Mouse (Mus musculus): ENCODE results near the gene Gm20716. TPM values are rescaled to one million over a fixed set of nuclear protein-coding genes. Genes with fewer than 3 reads are reported as not detected.

Gene Gm20716
- polyA plus RNA-seq, 1 experiment from 2014 or later = 24.6 TPM

DNA sequence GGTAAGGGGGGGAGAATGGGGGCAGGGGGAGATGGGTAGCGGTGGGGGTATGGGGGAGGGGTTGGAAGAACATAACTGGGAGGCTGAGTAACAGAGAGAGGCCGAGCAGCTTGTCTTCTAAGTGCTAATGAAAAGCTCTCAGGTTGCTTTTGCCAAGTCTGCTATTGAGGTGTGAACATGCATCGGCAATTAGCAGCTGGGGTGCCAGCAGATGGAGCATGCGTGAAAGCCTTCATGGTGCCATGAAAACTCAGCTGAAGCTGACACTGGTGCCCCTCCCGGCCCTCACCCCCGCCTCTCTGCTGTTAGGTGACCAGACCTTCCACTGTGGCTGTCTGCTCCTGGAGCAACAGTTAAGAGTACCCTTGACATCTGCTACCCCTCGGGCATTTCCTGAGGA is 23.7 kb upstream of the Gm20716 start:
- WGBS = 76% methylated on average over 7 of the region's 7 CpGs
- no peaks in the 10 kb centered on the region for H3K27me3 ChIP-seq (ENCODE audit: control insufficient read depth, insufficient read depth, low read length)
- DNase-seq (ENCODE audit: low spot score, missing footprints) = peak; percentile 41

DNA sequence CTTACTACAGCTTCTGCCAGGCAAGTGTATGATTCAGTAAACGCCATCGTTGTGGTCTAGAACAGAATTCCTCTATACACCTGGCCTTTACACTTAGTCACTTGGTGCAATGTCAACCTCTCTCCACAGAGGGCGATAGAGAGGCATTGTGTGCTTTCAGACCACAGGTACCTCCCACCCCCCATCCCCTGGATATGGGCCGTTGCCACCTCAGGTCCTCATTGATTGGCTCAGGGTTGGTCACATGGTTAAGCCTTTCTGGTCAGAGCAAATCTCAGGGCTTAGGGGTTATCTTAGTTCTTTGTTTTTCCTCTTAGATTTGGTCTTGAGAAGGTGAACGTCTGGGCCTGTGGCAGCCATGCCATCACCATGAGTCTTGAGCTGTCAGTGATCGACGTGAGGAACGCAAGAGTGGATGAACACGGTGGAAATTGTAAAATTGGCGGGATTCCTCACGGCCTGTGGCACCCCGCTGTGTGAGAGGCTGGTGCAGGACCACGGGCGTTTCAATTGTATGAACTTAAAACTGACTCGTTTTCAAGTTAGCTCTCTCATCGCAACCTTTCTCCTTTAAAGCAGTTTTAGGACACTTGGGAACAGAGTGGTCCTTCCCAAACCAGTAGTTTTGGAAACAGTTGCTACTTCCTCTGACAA is 22.6 kb upstream of the Gm20716 start:
- 0 out of 2 replicates have a peak overlapping the region, but pooled peaks have one; percentile 5 for H3K9ac ChIP-seq (ENCODE audit: low read length)
- DNase-seq (ENCODE audit: low spot score, missing footprints) (peak; percentile 92), ATAC-seq (ENCODE audit: low FRiP score) (peak; percentile 61; the same call in 1 of the 2 replicates)
- no peak overlapping the region for H3K4me3 ChIP-seq (ENCODE audit: low read depth, low read length)
- 12% methylated on average over 16 of the region's 16 CpGs for WGBS
- H3K27me3 ChIP-seq (ENCODE audit: control insufficient read depth, insufficient read depth, low read length) = no peaks in the 10 kb centered on the region
- no peaks in the 10 kb centered on the region for H3K36me3 ChIP-seq (ENCODE audit: control insufficient read depth, insufficient read depth, low read length)
- peak overlapping the region; percentile 22; the same call in 1 of the 2 replicates for H3K4me2 ChIP-seq
- no peak overlapping the region for H3K27ac ChIP-seq (ENCODE audit: low read depth, low read length)
- H3K4me1 ChIP-seq (ENCODE audit: control insufficient read depth, insufficient read depth, low read length) = no peaks in the 10 kb centered on the region
- H3K9me3 ChIP-seq (ENCODE audit: control insufficient read depth, low read length) = no peaks in the 10 kb centered on the region

More for the DNA sequence above, 23.7 kb upstream of the Gm20716 start:
- H3K27ac ChIP-seq (ENCODE audit: low read depth, low read length) = no peak overlapping the region
- H3K4me3 ChIP-seq (ENCODE audit: low read depth, low read length) = no peak overlapping the region
- no peaks in the 10 kb centered on the region for H3K36me3 ChIP-seq (ENCODE audit: control insufficient read depth, insufficient read depth, low read length)
- H3K4me2 ChIP-seq = no peak overlapping the region
- ATAC-seq (ENCODE audit: low FRiP score) = no peak
- no peaks in the 10 kb centered on the region for H3K4me1 ChIP-seq (ENCODE audit: control insufficient read depth, insufficient read depth, low read length)
- H3K9ac ChIP-seq (ENCODE audit: low read length) = no peak overlapping the region
- H3K9me3 ChIP-seq (ENCODE audit: control insufficient read depth, low read length) = no peaks in the 10 kb centered on the region

DNA sequence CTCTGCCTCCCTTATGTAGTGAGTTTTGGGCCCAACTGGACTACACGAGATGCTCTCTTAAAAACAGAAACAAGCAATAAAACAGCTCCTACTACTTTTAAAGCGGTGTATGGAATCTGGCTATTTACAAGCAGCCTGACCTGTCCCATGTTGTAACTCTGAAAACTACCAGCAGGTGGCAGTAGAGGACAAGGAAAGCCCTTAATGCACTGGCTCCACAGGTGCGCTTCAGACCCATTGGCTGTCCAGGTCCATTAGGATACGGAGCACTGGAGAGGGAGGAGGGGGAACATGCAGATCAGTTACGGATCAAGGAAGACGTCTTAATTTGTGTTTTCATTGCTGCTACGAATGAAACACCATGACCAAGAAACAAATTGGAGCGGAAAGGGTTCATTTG is 20.1 kb upstream of the Gm20716 start:
- peak; percentile 99 for DNase-seq (ENCODE audit: low spot score, missing footprints)
- Histone ChIP-seq H3K36me3 (ENCODE audit: control insufficient read depth, insufficient read depth, low read length) (no peaks in the 10 kb centered on the region), H3K4me3 (ENCODE audit: low read depth, low read length) (no peak overlapping the region), H3K27ac (ENCODE audit: low read depth, low read length) (no peak overlapping the region), H3K9me3 (ENCODE audit: control insufficient read depth, low read length) (no peaks in the 10 kb centered on the region), H3K4me1 (ENCODE audit: control insufficient read depth, insufficient read depth, low read length) (no peaks in the 10 kb centered on the region), H3K27me3 (ENCODE audit: control insufficient read depth, insufficient read depth, low read length) (no peaks in the 10 kb centered on the region), H3K9ac (ENCODE audit: low read length) (no peak overlapping the region), H3K4me2 (no peak overlapping the region)
- peak; percentile 54; the same call in 1 of the 2 replicates for ATAC-seq (ENCODE audit: low FRiP score)
- 19% methylated on average over 8 of the region's 8 CpGs for WGBS

DNA sequence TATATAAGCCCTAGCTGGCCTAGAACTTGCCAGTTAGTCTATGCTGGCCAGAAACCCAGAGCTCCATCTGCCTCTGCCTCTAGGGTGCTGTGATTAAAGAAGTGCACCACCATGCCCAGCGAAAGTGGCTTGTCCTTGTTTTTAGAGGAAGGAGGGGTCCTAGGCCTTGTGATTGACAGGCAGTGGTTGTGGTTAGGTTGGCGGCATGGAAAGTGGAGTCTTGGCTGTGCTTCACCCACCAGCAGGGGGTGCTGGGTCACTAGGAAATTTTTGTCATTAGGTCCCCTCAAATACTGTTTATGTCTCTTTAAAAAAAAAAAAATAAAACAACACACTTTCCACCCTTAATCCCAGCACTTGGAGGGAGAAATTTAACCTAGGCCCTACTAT is 18.7 kb upstream of the Gm20716 start:
- DNase-seq (ENCODE audit: low spot score, missing footprints) (peak; percentile 86), ATAC-seq (ENCODE audit: low FRiP score) (no peak)
- Histone ChIP-seq H3K9ac (ENCODE audit: low read length) (no peak overlapping the region), H3K4me1 (ENCODE audit: control insufficient read depth, insufficient read depth, low read length) (no peaks in the 10 kb centered on the region), H3K27me3 (ENCODE audit: control insufficient read depth, insufficient read depth, low read length) (no peaks in the 10 kb centered on the region), H3K4me3 (ENCODE audit: low read depth, low read length) (no peak overlapping the region), H3K9me3 (ENCODE audit: control insufficient read depth, low read length) (no peaks in the 10 kb centered on the region), H3K4me2 (no peak overlapping the region), H3K36me3 (ENCODE audit: control insufficient read depth, insufficient read depth, low read length) (no peaks in the 10 kb centered on the region), H3K27ac (ENCODE audit: low read depth, low read length) (no peak overlapping the region)
- 25% methylated on average over 2 of the region's 2 CpGs for WGBS

DNA sequence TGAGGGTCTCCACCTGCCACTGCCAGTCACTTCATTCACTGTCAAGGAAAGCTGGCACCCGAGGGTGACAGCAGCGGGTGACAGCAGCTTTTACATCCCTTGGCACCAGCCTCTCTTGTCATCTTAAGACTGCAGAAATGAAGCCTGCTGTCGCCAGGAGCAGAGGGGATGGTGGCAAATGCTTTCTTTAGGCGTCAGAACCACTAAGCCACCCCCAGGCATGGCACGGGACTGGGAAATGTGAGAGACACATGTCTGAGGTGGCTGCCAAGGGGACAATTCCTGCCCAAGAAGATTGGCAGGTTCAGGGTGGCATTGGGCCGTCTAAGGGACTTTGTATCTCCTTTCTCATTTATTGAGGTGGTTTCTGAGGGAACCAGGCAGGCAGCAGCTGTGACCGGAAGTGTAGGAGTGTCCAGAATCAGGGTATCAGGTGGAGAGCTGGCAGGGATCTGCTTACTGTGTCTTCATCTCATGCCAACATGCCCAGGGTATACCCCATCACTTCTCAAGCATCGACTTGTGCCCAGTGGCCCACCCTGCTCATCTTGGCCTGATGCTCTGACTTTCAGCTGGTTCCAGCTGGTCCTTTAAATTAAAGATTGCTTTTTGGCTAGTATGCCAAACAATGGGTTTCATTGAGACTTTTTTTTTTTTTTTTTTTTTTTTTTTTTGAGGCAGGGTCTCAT is 18.1 kb upstream of the Gm20716 start:
- H3K27ac ChIP-seq (ENCODE audit: low read depth, low read length) = no peak overlapping the region
- no peaks in the 10 kb centered on the region for H3K4me1 ChIP-seq (ENCODE audit: control insufficient read depth, insufficient read depth, low read length)
- no peak overlapping the region for H3K9ac ChIP-seq (ENCODE audit: low read length)
- no peaks in the 10 kb centered on the region for H3K9me3 ChIP-seq (ENCODE audit: control insufficient read depth, low read length)
- 75% methylated on average over 8 of the region's 8 CpGs for WGBS
- no peaks in the 10 kb centered on the region for H3K27me3 ChIP-seq (ENCODE audit: control insufficient read depth, insufficient read depth, low read length)
- ATAC-seq (ENCODE audit: low FRiP score) (no peak), DNase-seq (ENCODE audit: low spot score, missing footprints) (peak; percentile 67)
- H3K36me3 ChIP-seq (ENCODE audit: control insufficient read depth, insufficient read depth, low read length) = no peaks in the 10 kb centered on the region
- H3K4me2 ChIP-seq = no peak overlapping the region
- H3K4me3 ChIP-seq (ENCODE audit: low read depth, low read length) = no peak overlapping the region

DNA sequence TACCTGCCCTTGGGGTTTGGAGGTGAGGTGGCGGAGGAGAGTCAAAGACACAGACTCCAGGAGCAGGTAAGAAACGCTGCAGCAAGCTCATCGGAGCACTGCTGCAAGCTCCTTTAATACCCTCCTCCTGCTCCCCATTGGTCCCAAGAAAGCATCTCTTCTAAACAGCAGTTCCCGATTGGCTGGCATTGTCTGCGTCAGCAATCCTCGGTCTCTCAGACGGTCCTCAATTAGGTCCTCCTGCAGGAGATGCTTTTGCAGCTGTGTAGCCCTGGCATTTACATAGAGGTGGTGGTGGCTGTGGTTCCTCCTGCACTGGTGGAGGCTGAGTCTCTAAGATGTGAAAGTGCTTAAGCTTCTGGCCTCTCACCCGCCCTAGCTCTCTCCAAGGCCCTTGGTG is 15.4 kb upstream of the Gm20716 start:
- Histone ChIP-seq H3K9ac (ENCODE audit: low read length) (no peak overlapping the region), H3K4me2 (no peak overlapping the region), H3K9me3 (ENCODE audit: control insufficient read depth, low read length) (no peaks in the 10 kb centered on the region), H3K36me3 (ENCODE audit: control insufficient read depth, insufficient read depth, low read length) (no peaks in the 10 kb centered on the region), H3K4me1 (ENCODE audit: control insufficient read depth, insufficient read depth, low read length) (no peaks in the 10 kb centered on the region), H3K4me3 (ENCODE audit: low read depth, low read length) (no peak overlapping the region), H3K27me3 (ENCODE audit: control insufficient read depth, insufficient read depth, low read length) (no peaks in the 10 kb centered on the region), H3K27ac (ENCODE audit: low read depth, low read length) (no peak overlapping the region)
- 47% methylated on average over 8 of the region's 8 CpGs for WGBS
- DNase-seq (ENCODE audit: low spot score, missing footprints) (peak; percentile 1), ATAC-seq (ENCODE audit: low FRiP score) (no peak)

DNA sequence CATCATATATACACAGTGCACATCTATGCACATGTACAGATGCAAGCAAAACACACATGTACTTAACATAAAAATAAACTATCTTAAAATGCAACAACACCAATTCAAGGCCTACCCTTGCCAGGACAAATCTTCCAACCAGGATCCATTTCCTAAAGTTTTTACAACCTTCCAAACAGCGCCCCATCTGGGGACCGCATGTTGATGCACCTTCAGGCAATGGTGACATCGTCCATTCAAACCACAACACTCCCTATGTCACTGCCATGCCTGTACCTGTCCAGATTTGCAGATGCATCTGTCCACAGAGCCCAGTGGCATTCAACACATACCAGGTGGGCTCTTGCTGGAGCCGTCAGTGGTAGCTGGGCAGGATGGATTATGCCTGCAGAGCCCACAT is 13.1 kb upstream of the Gm20716 start:
- Histone ChIP-seq H3K27me3 (ENCODE audit: control insufficient read depth, insufficient read depth, low read length) (no peaks in the 10 kb centered on the region), H3K4me1 (ENCODE audit: control insufficient read depth, insufficient read depth, low read length) (no peaks in the 10 kb centered on the region), H3K27ac (ENCODE audit: low read depth, low read length) (no peak overlapping the region), H3K9me3 (ENCODE audit: control insufficient read depth, low read length) (no peaks in the 10 kb centered on the region), H3K36me3 (ENCODE audit: control insufficient read depth, insufficient read depth, low read length) (no peaks in the 10 kb centered on the region), H3K4me3 (ENCODE audit: low read depth, low read length) (no peak overlapping the region), H3K9ac (ENCODE audit: low read length) (no peak overlapping the region), H3K4me2 (no peak overlapping the region)
- ATAC-seq (ENCODE audit: low FRiP score) (no peak), DNase-seq (ENCODE audit: low spot score, missing footprints) (no peak)
- 77% methylated on average over 4 of the region's 4 CpGs for WGBS

DNA sequence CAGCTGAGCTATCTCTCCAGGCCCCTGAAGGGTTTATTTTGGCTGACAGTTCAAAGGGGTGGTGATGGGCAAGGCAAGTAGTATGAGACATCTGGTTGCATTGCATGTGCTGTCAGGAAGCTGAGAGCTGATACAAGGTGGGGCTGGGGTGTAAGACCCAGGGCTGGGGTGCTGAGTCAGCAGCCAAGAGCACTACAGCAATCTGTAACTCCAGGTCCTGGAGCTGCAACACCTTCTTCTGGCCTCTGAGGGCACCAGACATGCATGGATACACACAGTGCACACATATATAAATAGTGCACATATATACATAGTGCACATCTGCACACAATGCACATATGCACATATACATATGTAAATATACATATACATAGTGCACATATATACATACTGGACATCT is 12.7 kb upstream of the Gm20716 start:
- ATAC-seq (ENCODE audit: low FRiP score) (no peak), DNase-seq (ENCODE audit: low spot score, missing footprints) (no peak)
- no peaks in the 10 kb centered on the region for H3K9me3 ChIP-seq (ENCODE audit: control insufficient read depth, low read length)
- H3K36me3 ChIP-seq (ENCODE audit: control insufficient read depth, insufficient read depth, low read length) = no peaks in the 10 kb centered on the region
- no peaks in the 10 kb centered on the region for H3K4me1 ChIP-seq (ENCODE audit: control insufficient read depth, insufficient read depth, low read length)
- no peak overlapping the region for H3K4me2 ChIP-seq
- no peak overlapping the region for H3K9ac ChIP-seq (ENCODE audit: low read length)
- H3K27me3 ChIP-seq (ENCODE audit: control insufficient read depth, insufficient read depth, low read length) = no peaks in the 10 kb centered on the region
- no peak overlapping the region for H3K4me3 ChIP-seq (ENCODE audit: low read depth, low read length)
- no peak overlapping the region for H3K27ac ChIP-seq (ENCODE audit: low read depth, low read length)

DNA sequence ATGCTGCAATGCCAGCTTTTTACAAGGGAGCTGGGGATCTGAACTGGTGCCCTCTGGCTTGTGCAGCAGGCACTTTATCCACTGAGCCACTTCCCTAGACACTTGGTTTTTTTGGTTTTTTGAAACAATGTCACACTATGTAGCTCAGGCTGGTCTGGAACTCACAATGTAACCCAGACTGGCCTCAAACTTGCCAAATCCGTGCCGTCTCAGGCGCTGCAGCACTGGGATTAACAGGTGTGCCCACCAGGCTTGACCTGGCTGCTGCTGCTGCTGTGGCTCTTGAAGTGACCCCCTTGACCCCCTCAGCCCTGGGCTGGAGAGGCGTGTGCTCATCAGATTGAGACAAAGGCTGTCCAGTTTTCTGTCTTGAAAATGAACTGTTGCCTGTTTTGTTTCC is 8.2 kb upstream of the Gm20716 start:
- Histone ChIP-seq H3K4me3 (ENCODE audit: low read depth, low read length) (no peak overlapping the region), H3K4me1 (ENCODE audit: control insufficient read depth, insufficient read depth, low read length) (no peaks in the 10 kb centered on the region), H3K27me3 (ENCODE audit: control insufficient read depth, insufficient read depth, low read length) (no peaks in the 10 kb centered on the region), H3K4me2 (no peak overlapping the region), H3K9me3 (ENCODE audit: control insufficient read depth, low read length) (no peaks in the 10 kb centered on the region), H3K27ac (ENCODE audit: low read depth, low read length) (no peak overlapping the region), H3K9ac (ENCODE audit: low read length) (no peak overlapping the region), H3K36me3 (ENCODE audit: control insufficient read depth, insufficient read depth, low read length) (no peaks in the 10 kb centered on the region)
- WGBS = 92% methylated on average over 4 of the region's 4 CpGs
- ATAC-seq (ENCODE audit: low FRiP score) (no peak), DNase-seq (ENCODE audit: low spot score, missing footprints) (no peak)

Data from midbrain, embryonic 11.5 days (tissue).